Mouse (Mus musculus) small intestine, adult 2 months (tissue): ENCODE results near the gene Farp2.

Source experiments
- CTCF ChIP-seq: fragments of 200-500 bp; IDR thresholded peaks from 2 replicates; pipeline ENCODE4 v1.5.1; 2012; ENCODE audit warnings: low read depth, mild to moderate bottlenecking, control low read depth, inconsistent platforms, low read length, moderate library complexity, mixed read lengths; ENCODE audit not compliant: insufficient replicate concordance, insufficient read length; ENCODE audit errors: extremely low read depth
- POLR2A ChIP-seq: fragments of 200-500 bp; IDR thresholded peaks from 2 replicates; pipeline ENCODE4 v1.6.1; 2012; ENCODE audit warnings: low read depth, mild to moderate bottlenecking, control low read depth, inconsistent platforms, low read length, moderate library complexity

GRCm38 (mm10) chr1:93632723-93633122, 120.8 kb downstream of the Farp2 start:
- no peak for TF ChIP-seq CTCF
- no peak for TF ChIP-seq POLR2A
